Mouse (Mus musculus) stomach, embryonic 14.5 days (tissue): ENCODE measurements around the gene Agmat. TPM values are rescaled to one million over a fixed set of nuclear protein-coding genes. Genes with fewer than 3 reads are reported as not detected.

ENCODE experiments used
- ATAC-seq: fragments of 200-750 bp; cut with Nextera tagmentation; 2 replicates; pipeline ENCODE4 v1.8.0; 2017; ENCODE audit warnings: low read depth, moderate TSS enrichment; ENCODE audit not compliant: insufficient number of reproducible peaks, insufficient read depth, low FRiP score
- H3K27ac ChIP-seq: fragments of 300-500 bp; sonication (generic); 2 replicates; pipeline ENCODE4 v1.5.1; 2014; ENCODE audit warnings: mild to moderate bottlenecking, low read length, moderate library complexity, mixed read lengths
- H3K27me3 ChIP-seq: fragments of 300-500 bp; sonication (generic); 2 replicates; pipeline ENCODE4 v1.6.1; 2014; ENCODE audit warnings: low read length, control low read depth, mixed read lengths; ENCODE audit not compliant: control insufficient read depth, insufficient read depth
- H3K36me3 ChIP-seq: fragments of 300-500 bp; sonication (generic); 2 replicates; pipeline ENCODE4 v1.6.1; 2014; ENCODE audit warnings: mild to moderate bottlenecking, control low read depth, low read length, moderate library complexity, mixed read lengths; ENCODE audit not compliant: control insufficient read depth, insufficient read depth
- H3K4me1 ChIP-seq: fragments of 300-500 bp; sonication (generic); 2 replicates; pipeline ENCODE4 v1.6.1; 2014; ENCODE audit warnings: low read length, control low read depth, mixed read lengths; ENCODE audit not compliant: control insufficient read depth, insufficient read depth
- H3K4me2 ChIP-seq: fragments of 300-500 bp; sonication (generic); replicated peaks from 2 replicates; pipeline ENCODE4 v1.6.1; 2014; ENCODE audit warnings: low read depth, low read length, control low read depth
- H3K4me3 ChIP-seq: fragments of 300-500 bp; sonication (generic); 2 replicates; pipeline ENCODE4 v1.5.1; 2014; ENCODE audit warnings: low read depth, low read length, control low read depth
- H3K9ac ChIP-seq: fragments of 300-500 bp; sonication (generic); replicated peaks from 2 replicates; pipeline ENCODE4 v1.6.1; 2014; ENCODE audit warnings: low read depth, mild to moderate bottlenecking, control low read depth, low read length, moderate library complexity, mixed read lengths
- H3K9me3 ChIP-seq: fragments of 300-500 bp; sonication (generic); 2 replicates; pipeline ENCODE4 v1.6.1; 2016; ENCODE audit warnings: low read depth, low read length, control low read depth; ENCODE audit not compliant: control insufficient read depth
- WGBS: fragments of 180-500 bp; shearing (Covaris S2); extraction: QIAGEN DNeasy Blood & Tissue Kit; methylation state at CpG from one replicate; pipeline ENCODE4 v1.1.7; 2014; 5-methylcytosine and 5-hydroxymethylcytosine counted together
- polyA plus RNA-seq: library from polyadenylated mRNA; unstranded; fragments of >200 nt; fragmentation: Nextera tagmentation; extraction: Ambion mirVana; gene quantifications from 2 replicates; pipeline ENCODE4 v1.2.1, GENCODE M21; 2014

Gene Agmat
- polyA plus RNA-seq, 1 experiment from 2014 or later, result not detected

- Histone ChIP-seq H3K9ac (no peak overlapping the region), H3K4me2 (no peak overlapping the region), H3K27me3 (no peaks in the 10 kb centered on the region), H3K4me1 (peaks cover 17% of the 10 kb centered on the region), H3K36me3 (no peaks in the 10 kb centered on the region; the same call in 1 of the 2 replicates), H3K4me3 (no peak overlapping the region), H3K9me3 (no peaks in the 10 kb centered on the region), H3K27ac (no peak overlapping the region)
- 41% methylated on average over 3 of the region's 3 CpGs for WGBS
- no peak for ATAC-seq
Measured at GRCm38 (mm10) chr4:141725738-141726137, 20.7 kb upstream of the Agmat start.

GRCm38 (mm10) chr4:141729266-141729665 is 17.2 kb upstream of the Agmat start:
- H3K27ac ChIP-seq, result no peak overlapping the region
- WGBS, result 67% methylated on average over 3 of the region's 3 CpGs
- H3K9ac ChIP-seq, result no peak overlapping the region
- H3K4me2 ChIP-seq, result no peak overlapping the region
- no peaks in the 10 kb centered on the region for H3K27me3 ChIP-seq
- H3K36me3 ChIP-seq, result no peaks in the 10 kb centered on the region
- H3K9me3 ChIP-seq, result no peaks in the 10 kb centered on the region
- peak; percentile 30; the same call in 1 of the 2 replicates for ATAC-seq
- H3K4me3 ChIP-seq, result no peak overlapping the region
- no peaks in the 10 kb centered on the region for H3K4me1 ChIP-seq

- WGBS, result 82% methylated on average over 13 of the region's 13 CpGs
- H3K4me2 ChIP-seq, result no peak overlapping the region
- no peak for ATAC-seq
Measured at GRCm38 (mm10) chr4:141730401-141730800, 16.1 kb upstream of the Agmat start.

GRCm38 (mm10) chr4:141731766-141732165 is 14.7 kb upstream of the Agmat start:
- H3K9ac ChIP-seq, result no peak overlapping the region
- no peak overlapping the region for H3K27ac ChIP-seq
- H3K4me2 ChIP-seq, result no peak overlapping the region
- 62% methylated on average over 5 of the region's 5 CpGs for WGBS
- no peaks in the 10 kb centered on the region for H3K9me3 ChIP-seq
- ATAC-seq, result no peak
- H3K4me3 ChIP-seq, result no peak overlapping the region
- H3K4me1 ChIP-seq, result no peaks in the 10 kb centered on the region
- no peaks in the 10 kb centered on the region for H3K36me3 ChIP-seq
- no peaks in the 10 kb centered on the region for H3K27me3 ChIP-seq

More at GRCm38 (mm10) chr4:141730401-141730800, 16.1 kb upstream of the Agmat start:
- Histone ChIP-seq H3K27ac (no peak overlapping the region), H3K9me3 (no peaks in the 10 kb centered on the region), H3K4me1 (no peaks in the 10 kb centered on the region), H3K9ac (no peak overlapping the region), H3K36me3 (no peaks in the 10 kb centered on the region), H3K27me3 (no peaks in the 10 kb centered on the region), H3K4me3 (no peak overlapping the region)

GRCm38 (mm10) chr4:141734446-141735205 is 11.8 kb upstream of the Agmat start:
- H3K27me3 ChIP-seq, result no peaks in the 10 kb centered on the region
- no peaks in the 10 kb centered on the region for H3K4me1 ChIP-seq
- ATAC-seq, result peak; percentile 95
- H3K4me2 ChIP-seq, result peak overlapping the region; percentile 40
- H3K4me3 ChIP-seq, result peak overlapping the region; percentile 29
- no peaks in the 10 kb centered on the region for H3K9me3 ChIP-seq
- WGBS, result 5% methylated on average over 24 of the region's 24 CpGs
- H3K36me3 ChIP-seq, result no peaks in the 10 kb centered on the region
- H3K9ac ChIP-seq, result 0 out of 2 replicates have a peak overlapping the region, but pooled peaks have one; percentile 21
- H3K27ac ChIP-seq, result peak overlapping the region; percentile 86

- Histone ChIP-seq H3K27me3 (no peaks in the 10 kb centered on the region), H3K9me3 (no peaks in the 10 kb centered on the region), H3K4me3 (peak overlapping the region; percentile 29), H3K9ac (no peak overlapping the region), H3K4me2 (peak overlapping the region; percentile 40), H3K27ac (peak overlapping the region; percentile 86), H3K4me1 (no peaks in the 10 kb centered on the region), H3K36me3 (no peaks in the 10 kb centered on the region)
- 28% methylated on average over 9 of the region's 9 CpGs for WGBS
- ATAC-seq, result no peak; the same call in 1 of the 2 replicates
Measured at GRCm38 (mm10) chr4:141735206-141735560, 11.3 kb upstream of the Agmat start.

- H3K27me3 ChIP-seq, result no peaks in the 10 kb centered on the region
- H3K4me2 ChIP-seq, result no peak overlapping the region
- no peak overlapping the region for H3K27ac ChIP-seq
- no peaks in the 10 kb centered on the region for H3K4me1 ChIP-seq
- H3K4me3 ChIP-seq, result no peak overlapping the region
- no peak for ATAC-seq
- no peak overlapping the region for H3K9ac ChIP-seq
- WGBS, result 70% methylated on average over 4 of the region's 4 CpGs
- H3K9me3 ChIP-seq, result no peaks in the 10 kb centered on the region
- H3K36me3 ChIP-seq, result no peaks in the 10 kb centered on the region
Measured at GRCm38 (mm10) chr4:141736856-141737255, 9.6 kb upstream of the Agmat start.

GRCm38 (mm10) chr4:141738015-141738414 is 8.5 kb upstream of the Agmat start:
- H3K4me2 ChIP-seq, result no peak overlapping the region
- no peak overlapping the region for H3K9ac ChIP-seq
- H3K4me3 ChIP-seq, result no peak overlapping the region
- H3K27ac ChIP-seq, result no peak overlapping the region
- H3K27me3 ChIP-seq, result no peaks in the 10 kb centered on the region
- no peaks in the 10 kb centered on the region for H3K9me3 ChIP-seq
- WGBS, result 67% methylated on average over 8 of the region's 8 CpGs
- no peaks in the 10 kb centered on the region for H3K4me1 ChIP-seq
- H3K36me3 ChIP-seq, result no peaks in the 10 kb centered on the region
- no peak for ATAC-seq
